Mouse (Mus musculus): ENCODE measurements around the gene Nfia. TPM values are rescaled to one million over a fixed set of nuclear protein-coding genes. Genes with fewer than 3 reads are reported as not detected.

Gene Nfia
- polyA plus RNA-seq, 1 experiment from 2014 or later, result 78.4 TPM

DNA sequence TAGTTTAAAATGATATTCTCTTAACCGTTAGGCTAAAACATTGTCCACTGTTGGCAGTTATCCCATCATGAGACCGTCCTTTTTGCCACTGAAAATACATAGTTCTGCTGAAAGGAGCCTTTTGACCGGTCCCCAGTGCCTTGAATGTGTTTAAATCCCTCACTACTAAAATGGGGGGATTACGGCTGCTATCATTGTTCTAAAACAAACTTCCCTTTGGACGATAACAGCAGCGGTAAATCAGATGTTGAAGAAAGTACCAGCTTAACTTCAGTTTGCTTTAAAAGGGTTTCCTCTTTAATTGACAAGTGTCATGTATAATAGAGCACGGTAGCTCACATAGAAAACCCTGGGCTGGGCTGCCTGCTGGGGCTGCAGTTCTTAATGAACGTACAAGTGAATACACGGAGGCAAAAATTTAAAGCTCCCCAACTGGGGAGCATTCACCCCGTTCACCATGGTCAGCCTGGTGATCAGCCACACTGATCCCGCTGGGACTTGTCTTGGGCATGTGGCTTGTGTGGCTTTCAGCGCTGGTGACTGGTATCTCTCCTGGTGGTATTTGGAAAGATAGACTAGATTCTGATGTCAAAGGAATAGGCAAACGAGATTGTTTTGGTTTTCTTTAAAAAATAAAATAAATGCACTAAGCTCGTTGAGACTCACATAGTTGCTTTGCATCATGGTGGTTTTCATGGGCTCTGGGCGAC is 71.6 kb downstream of the Nfia start:
- Histone ChIP-seq H3K27me3 (ENCODE audit: control insufficient read depth, insufficient read depth, low read length) (no peaks in the 10 kb centered on the region), H3K9me3 (ENCODE audit: control insufficient read depth, low read depth, low read length) (no peaks in the 10 kb centered on the region), H3K27ac (ENCODE audit: low read length) (peak overlapping the region; percentile 82), H3K4me1 (ENCODE audit: control insufficient read depth, insufficient read depth, low read length) (peaks cover 38% of the 10 kb centered on the region), H3K4me3 (ENCODE audit: low read depth, low read length) (no peak overlapping the region), H3K9ac (replicated peaks; ENCODE audit: low read depth, low read length) (no peak overlapping the region; the same call in 1 of the 2 replicates), H3K4me2 (replicated peaks; ENCODE audit: low read depth, low read length) (no peak overlapping the region), H3K36me3 (ENCODE audit: control insufficient read depth, insufficient read depth, low read length) (0 out of 2 replicates have a peak, but pooled peaks cover 4% of the 10 kb centered on the region)
- ATAC-seq (ENCODE audit: insufficient number of reproducible peaks, insufficient read depth, low FRiP score, low read depth), result no peak
- 56% methylated on average over 15 of the region's 15 CpGs for WGBS

DNA sequence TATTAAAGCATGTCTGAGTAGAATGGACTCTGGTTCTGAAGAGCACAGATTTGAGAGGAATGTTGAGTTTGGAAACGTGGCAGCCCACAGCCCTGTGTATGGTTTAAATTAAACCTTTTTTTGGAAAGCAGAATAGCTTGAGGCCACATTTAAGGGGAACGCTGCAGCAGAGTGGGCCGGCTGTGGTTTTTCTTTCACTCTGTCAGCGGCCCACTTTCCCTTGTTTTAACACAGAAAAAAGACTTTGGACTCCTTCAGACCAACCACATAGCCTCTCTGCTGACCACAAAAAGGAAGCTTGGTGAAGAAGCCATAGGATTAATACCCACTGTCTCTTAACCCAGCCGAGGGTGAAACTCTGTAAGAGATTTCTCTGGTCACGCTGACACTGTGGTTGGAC is 72.4 kb downstream of the Nfia start:
- H3K27me3 ChIP-seq (ENCODE audit: control insufficient read depth, insufficient read depth, low read length), result no peaks in the 10 kb centered on the region
- no peak overlapping the region for H3K4me3 ChIP-seq (ENCODE audit: low read depth, low read length)
- peak; percentile 67; the same call in 1 of the 2 replicates for ATAC-seq (ENCODE audit: insufficient number of reproducible peaks, insufficient read depth, low FRiP score, low read depth)
- H3K36me3 ChIP-seq (ENCODE audit: control insufficient read depth, insufficient read depth, low read length), result 0 out of 2 replicates have a peak, but pooled peaks cover 4% of the 10 kb centered on the region
- H3K9ac ChIP-seq (replicated peaks; ENCODE audit: low read depth, low read length), result 0 out of 2 replicates have a peak overlapping the region, but pooled peaks have one; percentile 11
- 31% methylated on average over 6 of the region's 6 CpGs for WGBS
- peak overlapping the region; percentile 82 for H3K27ac ChIP-seq (ENCODE audit: low read length)
- no peaks in the 10 kb centered on the region for H3K9me3 ChIP-seq (ENCODE audit: control insufficient read depth, low read depth, low read length)
- H3K4me2 ChIP-seq (replicated peaks; ENCODE audit: low read depth, low read length), result peak overlapping the region; percentile 24
- peaks cover 30% of the 10 kb centered on the region for H3K4me1 ChIP-seq (ENCODE audit: control insufficient read depth, insufficient read depth, low read length)

- Histone ChIP-seq H3K4me2 (replicated peaks; ENCODE audit: low read depth, low read length) (no peak overlapping the region), H3K9me3 (ENCODE audit: control insufficient read depth, low read depth, low read length) (no peaks in the 10 kb centered on the region), H3K4me1 (ENCODE audit: control insufficient read depth, insufficient read depth, low read length) (peaks cover 14% of the 10 kb centered on the region), H3K36me3 (ENCODE audit: control insufficient read depth, insufficient read depth, low read length) (0 out of 2 replicates have a peak, but pooled peaks cover 4% of the 10 kb centered on the region), H3K9ac (replicated peaks; ENCODE audit: low read depth, low read length) (no peak overlapping the region), H3K27me3 (ENCODE audit: control insufficient read depth, insufficient read depth, low read length) (no peaks in the 10 kb centered on the region), H3K27ac (ENCODE audit: low read length) (no peak overlapping the region), H3K4me3 (ENCODE audit: low read depth, low read length) (no peak overlapping the region)
- WGBS, result 66% methylated on average over 5 of the region's 5 CpGs
- no peak for ATAC-seq (ENCODE audit: insufficient number of reproducible peaks, insufficient read depth, low FRiP score, low read depth)
These were observed 75.1 kb downstream of the Nfia start for GRCm38 (mm10) chr4:97847653-97848052.

- WGBS, result 84% methylated on average over 3 of the region's 3 CpGs
- H3K9ac ChIP-seq (replicated peaks; ENCODE audit: low read depth, low read length), result no peak overlapping the region
- 0 out of 2 replicates have a peak, but pooled peaks cover 4% of the 10 kb centered on the region for H3K36me3 ChIP-seq (ENCODE audit: control insufficient read depth, insufficient read depth, low read length)
- H3K4me3 ChIP-seq (ENCODE audit: low read depth, low read length), result no peak overlapping the region
- no peak overlapping the region for H3K4me2 ChIP-seq (replicated peaks; ENCODE audit: low read depth, low read length)
- H3K27me3 ChIP-seq (ENCODE audit: control insufficient read depth, insufficient read depth, low read length), result no peaks in the 10 kb centered on the region
- H3K27ac ChIP-seq (ENCODE audit: low read length), result no peak overlapping the region
- no peak for ATAC-seq (ENCODE audit: insufficient number of reproducible peaks, insufficient read depth, low FRiP score, low read depth)
- H3K4me1 ChIP-seq (ENCODE audit: control insufficient read depth, insufficient read depth, low read length), result no peaks in the 10 kb centered on the region
- H3K9me3 ChIP-seq (ENCODE audit: control insufficient read depth, low read depth, low read length), result no peaks in the 10 kb centered on the region
These were observed 78.5 kb downstream of the Nfia start for GRCm38 (mm10) chr4:97850991-97851390.

GRCm38 (mm10) chr4:97851698-97852097 is 79.2 kb downstream of the Nfia start:
- WGBS, result 52% methylated on average over 5 of the region's 5 CpGs
- 0 out of 2 replicates have a peak, but pooled peaks cover 4% of the 10 kb centered on the region for H3K36me3 ChIP-seq (ENCODE audit: control insufficient read depth, insufficient read depth, low read length)
- no peak for ATAC-seq (ENCODE audit: insufficient number of reproducible peaks, insufficient read depth, low FRiP score, low read depth)
- H3K4me1 ChIP-seq (ENCODE audit: control insufficient read depth, insufficient read depth, low read length), result no peaks in the 10 kb centered on the region
- H3K27me3 ChIP-seq (ENCODE audit: control insufficient read depth, insufficient read depth, low read length), result no peaks in the 10 kb centered on the region
- no peaks in the 10 kb centered on the region for H3K9me3 ChIP-seq (ENCODE audit: control insufficient read depth, low read depth, low read length)
- no peak overlapping the region for H3K27ac ChIP-seq (ENCODE audit: low read length)
- no peak overlapping the region for H3K4me2 ChIP-seq (replicated peaks; ENCODE audit: low read depth, low read length)
- H3K4me3 ChIP-seq (ENCODE audit: low read depth, low read length), result no peak overlapping the region
- no peak overlapping the region for H3K9ac ChIP-seq (replicated peaks; ENCODE audit: low read depth, low read length)

DNA sequence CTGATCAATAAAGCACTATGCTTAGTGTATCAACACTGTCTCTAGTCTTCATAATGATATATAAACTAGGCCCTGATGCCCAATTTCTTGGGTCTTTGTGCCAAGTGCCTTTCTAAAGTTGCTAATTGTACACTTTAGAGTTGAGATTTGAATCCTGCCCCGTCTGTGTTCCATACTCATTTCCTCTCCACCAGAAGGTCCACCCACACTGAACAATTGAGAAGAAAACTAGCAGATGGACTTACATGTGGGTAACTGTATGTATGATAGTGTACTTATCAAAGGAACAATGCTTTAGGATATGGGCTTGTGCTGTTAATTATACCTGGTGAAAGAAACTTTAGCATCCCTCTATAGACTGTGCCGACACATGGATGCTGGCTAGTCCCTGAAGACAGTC is 80.1 kb downstream of the Nfia start:
- H3K4me3 ChIP-seq (ENCODE audit: low read depth, low read length), result no peak overlapping the region
- no peak overlapping the region for H3K9ac ChIP-seq (replicated peaks; ENCODE audit: low read depth, low read length)
- 0 out of 2 replicates have a peak, but pooled peaks cover 6% of the 10 kb centered on the region for H3K4me1 ChIP-seq (ENCODE audit: control insufficient read depth, insufficient read depth, low read length)
- H3K27ac ChIP-seq (ENCODE audit: low read length), result no peak overlapping the region
- H3K36me3 ChIP-seq (ENCODE audit: control insufficient read depth, insufficient read depth, low read length), result 0 out of 2 replicates have a peak, but pooled peaks cover 4% of the 10 kb centered on the region
- no peak for ATAC-seq (ENCODE audit: insufficient number of reproducible peaks, insufficient read depth, low FRiP score, low read depth)
- 85% methylated on average over 2 of the region's 2 CpGs for WGBS
- no peak overlapping the region for H3K4me2 ChIP-seq (replicated peaks; ENCODE audit: low read depth, low read length)
- no peaks in the 10 kb centered on the region for H3K27me3 ChIP-seq (ENCODE audit: control insufficient read depth, insufficient read depth, low read length)
- H3K9me3 ChIP-seq (ENCODE audit: control insufficient read depth, low read depth, low read length), result no peaks in the 10 kb centered on the region

DNA sequence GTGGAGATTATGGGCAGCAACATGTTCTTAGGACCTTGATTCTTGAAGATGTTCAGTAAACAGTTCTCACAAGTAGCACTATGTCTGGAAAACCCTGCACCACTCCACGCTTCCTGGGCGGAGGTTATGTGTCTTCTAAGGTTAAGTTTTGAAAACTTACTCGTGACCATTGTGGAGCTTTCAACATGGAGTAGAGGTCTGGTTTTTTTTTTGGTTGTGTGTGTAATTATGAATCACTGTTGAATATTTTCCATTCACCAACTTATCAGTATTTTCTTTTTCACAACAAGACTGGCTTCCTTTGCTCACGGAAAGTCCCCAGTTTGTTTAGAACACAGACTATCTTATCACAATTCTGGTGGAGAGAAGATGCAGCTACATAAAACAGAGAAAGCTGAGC is 82.2 kb downstream of the Nfia start:
- Histone ChIP-seq H3K9me3 (ENCODE audit: control insufficient read depth, low read depth, low read length) (no peaks in the 10 kb centered on the region), H3K27ac (ENCODE audit: low read length) (no peak overlapping the region), H3K36me3 (ENCODE audit: control insufficient read depth, insufficient read depth, low read length) (no peaks in the 10 kb centered on the region), H3K4me3 (ENCODE audit: low read depth, low read length) (no peak overlapping the region), H3K4me1 (ENCODE audit: control insufficient read depth, insufficient read depth, low read length) (0 out of 2 replicates have a peak, but pooled peaks cover 8% of the 10 kb centered on the region), H3K4me2 (replicated peaks; ENCODE audit: low read depth, low read length) (no peak overlapping the region), H3K9ac (replicated peaks; ENCODE audit: low read depth, low read length) (no peak overlapping the region), H3K27me3 (ENCODE audit: control insufficient read depth, insufficient read depth, low read length) (no peaks in the 10 kb centered on the region)
- 53% methylated on average over 4 of the region's 4 CpGs for WGBS
- ATAC-seq (ENCODE audit: insufficient number of reproducible peaks, insufficient read depth, low FRiP score, low read depth), result no peak

GRCm38 (mm10) chr4:97855712-97856420 is 83.3 kb downstream of the Nfia start:
- H3K27ac ChIP-seq (ENCODE audit: low read length), result no peak overlapping the region
- no peak overlapping the region for H3K9ac ChIP-seq (replicated peaks; ENCODE audit: low read depth, low read length)
- ATAC-seq (ENCODE audit: insufficient number of reproducible peaks, insufficient read depth, low FRiP score, low read depth), result no peak
- no peaks in the 10 kb centered on the region for H3K9me3 ChIP-seq (ENCODE audit: control insufficient read depth, low read depth, low read length)
- 0 out of 2 replicates have a peak, but pooled peaks cover 8% of the 10 kb centered on the region for H3K4me1 ChIP-seq (ENCODE audit: control insufficient read depth, insufficient read depth, low read length)
- no peak overlapping the region for H3K4me2 ChIP-seq (replicated peaks; ENCODE audit: low read depth, low read length)
- no peak overlapping the region for H3K4me3 ChIP-seq (ENCODE audit: low read depth, low read length)
- no peaks in the 10 kb centered on the region for H3K36me3 ChIP-seq (ENCODE audit: control insufficient read depth, insufficient read depth, low read length)
- WGBS, result 95% methylated on average over 8 of the region's 8 CpGs
- no peaks in the 10 kb centered on the region for H3K27me3 ChIP-seq (ENCODE audit: control insufficient read depth, insufficient read depth, low read length)

Measured in stomach, embryonic 14.5 days (tissue).